Mouse (Mus musculus): ENCODE results near the gene Wnt1. TPM values are rescaled to one million over a fixed set of nuclear protein-coding genes. Genes with fewer than 3 reads are reported as not detected.

Gene Wnt1
- polyA plus RNA-seq, 1 experiment = not detected

DNA sequence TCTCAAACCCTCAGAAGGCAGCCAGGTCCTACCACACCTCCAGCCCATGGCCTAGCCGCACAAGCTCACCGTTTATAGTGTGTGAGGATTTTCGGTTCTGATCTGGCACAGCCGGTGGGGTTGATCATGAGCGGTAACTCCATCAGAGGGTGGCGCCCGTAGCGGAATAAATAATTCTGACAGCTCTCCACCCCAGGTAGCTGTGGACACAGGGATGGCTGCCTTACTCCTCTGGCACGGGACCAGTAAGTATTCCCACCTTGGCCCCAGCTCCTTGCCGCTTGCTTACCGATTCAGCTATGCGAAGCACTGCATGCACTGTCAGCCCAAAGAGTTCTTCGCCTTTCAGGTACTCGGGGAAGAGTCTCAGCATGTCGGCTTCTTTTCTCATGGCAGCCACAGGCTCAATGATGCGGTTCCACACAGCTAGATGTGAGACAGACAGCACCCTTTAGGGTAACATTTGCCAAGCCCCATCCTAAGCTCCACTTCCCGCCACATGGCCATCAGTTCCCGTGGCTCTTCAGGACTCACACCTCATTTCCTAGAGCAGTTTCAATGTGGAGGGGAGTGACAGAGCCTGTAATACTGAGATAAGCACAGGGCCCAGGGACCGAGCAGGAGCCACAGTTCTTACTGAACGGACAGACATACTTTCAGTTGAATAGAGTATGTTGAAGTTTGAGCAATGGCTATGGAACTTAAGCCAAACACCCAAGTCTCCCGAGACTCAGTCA lies 47.5 kb downstream of the Wnt1 start:
- DNase-seq (ENCODE audit: low read depth) = no peak

DNA sequence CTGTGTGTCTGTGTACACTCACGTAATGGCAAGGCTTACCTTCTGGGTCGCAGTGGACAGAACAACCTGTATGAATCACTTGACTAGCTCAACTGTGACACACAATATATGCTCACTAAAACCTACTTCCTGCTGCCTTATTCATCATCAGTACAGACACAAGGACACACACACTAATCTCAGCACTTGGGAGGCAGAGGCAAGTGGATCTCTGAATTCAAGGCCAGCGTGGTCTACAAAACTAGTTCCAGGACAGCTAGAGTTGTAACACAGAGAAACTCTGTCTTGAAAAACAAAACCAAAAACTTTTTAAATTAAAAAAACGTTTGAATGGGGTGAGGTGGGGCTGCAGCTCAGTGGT lies 48.1 kb downstream of the Wnt1 start:
- no peak for DNase-seq (ENCODE audit: low read depth)

DNA sequence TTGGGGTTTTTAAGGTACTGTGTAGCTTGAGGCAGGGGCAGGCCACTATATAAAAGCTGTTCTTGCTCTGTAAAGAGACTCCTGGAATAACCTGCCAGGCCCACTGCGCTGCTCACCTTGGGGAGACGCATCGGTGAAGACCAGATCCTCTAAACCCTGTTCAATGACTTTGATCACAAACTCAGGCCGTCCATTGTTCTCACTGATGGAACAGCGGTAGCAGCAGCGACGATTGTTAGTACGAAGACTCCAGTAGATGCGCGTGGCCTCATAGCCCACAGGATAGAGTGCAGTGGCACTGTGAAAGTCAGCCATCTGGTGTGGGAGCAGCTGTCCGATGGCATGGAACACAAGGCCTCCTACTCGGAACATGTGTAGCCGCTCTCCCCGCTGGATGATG lies 49.5 kb downstream of the Wnt1 start:
- no peak for DNase-seq (ENCODE audit: low read depth)

DNA sequence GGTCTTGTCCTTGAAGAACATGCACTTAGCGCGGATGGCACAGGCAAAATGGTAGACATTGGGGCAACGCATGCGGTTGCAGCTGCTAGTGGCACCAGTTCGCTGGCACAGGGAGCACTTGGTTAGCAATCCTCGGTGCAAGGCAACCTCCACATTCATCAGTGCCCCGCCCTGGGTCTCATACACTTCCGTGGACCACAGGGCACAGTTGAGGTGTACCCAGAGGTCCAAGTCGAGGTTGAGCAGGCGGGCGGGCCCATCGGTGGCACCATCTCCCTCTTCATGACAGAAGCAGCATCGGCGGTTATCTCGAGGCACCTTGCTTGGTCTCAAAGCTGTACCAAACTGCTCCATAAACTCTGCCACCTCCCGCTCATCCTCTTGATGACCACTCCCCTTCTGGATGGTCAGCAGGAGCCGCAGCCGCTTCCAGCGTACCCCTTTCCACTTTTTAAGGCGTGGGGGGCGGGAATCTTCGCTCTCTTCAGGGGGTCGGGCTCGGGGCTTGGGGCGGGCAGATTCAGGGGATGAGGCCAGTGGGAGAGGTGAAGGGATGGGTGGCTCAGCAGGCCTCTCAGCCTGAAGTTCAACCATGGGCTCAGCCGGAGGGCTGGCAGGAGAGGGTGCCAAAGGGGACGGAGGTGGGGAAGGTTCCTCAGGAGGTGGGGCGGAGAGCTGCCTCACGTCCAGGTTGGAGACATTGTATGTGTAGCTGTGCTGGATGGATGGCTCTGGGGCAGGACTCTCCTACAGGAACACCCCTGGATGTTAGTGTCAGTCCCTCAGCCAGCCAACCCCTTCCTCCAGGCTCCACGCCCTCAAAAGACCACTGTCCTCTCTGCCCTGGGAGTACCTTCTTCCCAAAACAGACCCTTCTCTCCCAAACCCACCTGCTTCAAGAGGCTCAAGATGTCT lies 50.3 kb downstream of the Wnt1 start:
- DNase-seq (ENCODE audit: low read depth) = no peak

Other genes starting within 250 kb of the Wnt1 start
- 12.0 and 13.2 TPM in 2 replicates for gene Ccnt1, start 218.9 kb upstream of the Wnt1 start, polyA plus RNA-seq (2012; rRNA removed)
- gene 4930415O20Rik, start 218.9 kb upstream of the Wnt1 start, polyA plus RNA-seq (2012; rRNA removed) = 0.58 and 1.3 TPM in 2 replicates
- gene Adcy6, start 179.8 kb upstream of the Wnt1 start, polyA plus RNA-seq (2012; rRNA removed) = 84.8 and 91.2 TPM in 2 replicates
- gene Cacnb3, start 159.0 kb upstream of the Wnt1 start, polyA plus RNA-seq (2012; rRNA removed) = 13.7 and 16.1 TPM in 2 replicates
- 30.2 and 31.3 TPM in 2 replicates for gene Ddx23, start 127.0 kb upstream of the Wnt1 start, polyA plus RNA-seq (2012; rRNA removed)
- gene Rnd1, start 112.4 kb upstream of the Wnt1 start, polyA plus RNA-seq (2012; rRNA removed) = 2.6 and 4.8 TPM in 2 replicates
- 0.73 and 1.6 TPM in 2 replicates for gene Ccdc65, start 81.7 kb upstream of the Wnt1 start, polyA plus RNA-seq (2012; rRNA removed)
- gene Fkbp11, start 61.7 kb upstream of the Wnt1 start, polyA plus RNA-seq (2012; rRNA removed) = 59.6 and 73.5 TPM in 2 replicates
- gene Arf3, start 26.6 kb upstream of the Wnt1 start, polyA plus RNA-seq (2012; rRNA removed) = 149 and 209 TPM in 2 replicates
- 2.7 and 3.7 TPM in 2 replicates for gene Wnt10b, start 11.7 kb upstream of the Wnt1 start, polyA plus RNA-seq (2012; rRNA removed)
- gene Ddn, start 19.6 kb downstream of the Wnt1 start, polyA plus RNA-seq (2012; rRNA removed) = 0.05 and 0.11 TPM in 2 replicates
- 83.3 and 101 TPM in 2 replicates for gene Prkag1, start 41.7 kb downstream of the Wnt1 start, polyA plus RNA-seq (2012; rRNA removed)
- gene Kmt2d, start 81.3 kb downstream of the Wnt1 start, polyA plus RNA-seq (2012; rRNA removed) = 14.9 and 24.3 TPM in 2 replicates
- 1.8 and 3.2 TPM in 2 replicates for gene Rhebl1, start 104.7 kb downstream of the Wnt1 start, polyA plus RNA-seq (2012; rRNA removed)
- 1.7 and 2.1 TPM in 2 replicates for gene Dhh, start 108.7 kb downstream of the Wnt1 start, polyA plus RNA-seq (2012; rRNA removed)
- 37.5 and 42.9 TPM in 2 replicates for gene Lmbr1l, start 128.4 kb downstream of the Wnt1 start, polyA plus RNA-seq (2012; rRNA removed)
- 1,607 and 3,142 TPM in 2 replicates for gene Tuba1b, start 144.7 kb downstream of the Wnt1 start, polyA plus RNA-seq (2012; rRNA removed)
- 1.2 and 151 TPM in 2 replicates for gene Gm49450, start 163.7 kb downstream of the Wnt1 start, polyA plus RNA-seq (2012; rRNA removed)
- gene Tuba1a, start 163.8 kb downstream of the Wnt1 start, polyA plus RNA-seq (2012; rRNA removed) = 538 and 2,258 TPM in 2 replicates
- gene Tuba1c, start 240.0 kb downstream of the Wnt1 start, polyA plus RNA-seq (2012; rRNA removed) = 213 and 263 TPM in 2 replicates